Mouse (Mus musculus) mouse embryonic stem cell (cell line): ENCODE measurements at regions not wholly inside any gene's neighbourhood (a gene's known extent, or its start where the extent isn't known, plus 50 kb on each side); places are given as distances from the start of the nearest gene placed in this dataset.

Experiments
- in situ Hi-C, 2 experiments: fragments of 300-500 bp; cut with MboI; formaldehyde crosslinking; loops; 1 replicate in 1 of 2; 3 replicates in 1 of 2; pipeline ENCODE4 v1.14.3; 2019 to 2020; ENCODE audit warnings: low sequenced_read_pairs in 2 of 2, low pct_unique_long_range_greater_than_20kb in 1 of 2, mixed read lengths in 1 of 2; ENCODE audit not compliant: unreplicated experiment in 1 of 2

- in situ Hi-C loops = no loop called here
Measured at GRCm38 (mm10) chr14:87314999-87315732, 101.3 kb upstream of the Tdrd3 start.

- in situ Hi-C loops = no loop called here
Measured at GRCm38 (mm10) chr14:87327841-87328240, 88.6 kb upstream of the Tdrd3 start.

GRCm38 (mm10) chr14:87337950-87338526 lies 78.4 kb upstream of the Tdrd3 start:
- in situ Hi-C loops = no loop called here

GRCm38 (mm10) chr14:87344540-87344939 lies 71.9 kb upstream of the Tdrd3 start:
- in situ Hi-C loops = no loop called here

- in situ Hi-C loops = no loop called here
Measured at GRCm38 (mm10) chr14:87346812-87347211, 69.6 kb upstream of the Tdrd3 start.

- in situ Hi-C loops = no loop called here
Measured at GRCm38 (mm10) chr14:87348825-87349224, 67.6 kb upstream of the Tdrd3 start.

GRCm38 (mm10) chr14:87365793-87366192 lies 50.6 kb upstream of the Tdrd3 start:
- in situ Hi-C loops = no loop called here
